8 mouse cellular contexts compared by ENCODE assay signal in genomic region chr17:75464983-75465634, GRCm38 (mm10). TPM values are rescaled to one million over a fixed set of nuclear protein-coding genes. Genes with fewer than 3 reads are reported as not detected.
DNase-seq lines count a peak whose midpoint lies in the region; ATAC-seq and TF ChIP-seq lines count a peak whose summit lies in the region.

No protein-coding gene starts in this region.

- H3K9me3 ChIP-seq in hindbrain, embryonic 14.5 days (ENCODE audit: control insufficient read depth, low read length) = no peaks in the 10 kb centered on the region

- no peak overlapping the region for H3K9ac ChIP-seq in hindbrain, embryonic 14.5 days

- no peak for TF ChIP-seq CTCF in Patski (IDR thresholded peaks at IDR 0.05)

- peak overlapping the region; percentile 39 for H3K4me2 ChIP-seq in hindbrain, embryonic 14.5 days (replicated peaks)

- 0 out of 2 replicates have a peak, but pooled peaks cover 6% of the 10 kb centered on the region for H3K4me1 ChIP-seq in hindbrain, embryonic 14.5 days (replicated peaks; ENCODE audit: control insufficient read depth, insufficient read depth, low read length)

- no peak overlapping the region for H3K27ac ChIP-seq in hindbrain, embryonic 14.5 days

- in situ Hi-C loops in Patski (cut with MboI; ENCODE audit: low pct_unique_long_range_greater_than_20kb) = no loop called here

- no peaks in the 10 kb centered on the region for H3K36me3 ChIP-seq in hindbrain, embryonic 14.5 days (replicated peaks; ENCODE audit: control insufficient read depth, insufficient read depth)

- 16% methylated on average over 15 of the region's 15 CpGs for WGBS in hindbrain, embryonic 14.5 days

- H3K4me3 ChIP-seq in hindbrain, embryonic 14.5 days (replicated peaks; ENCODE audit: low read length) = no peak overlapping the region

- no peaks in the 10 kb centered on the region for H3K27me3 ChIP-seq in Patski
- H3K27me3 ChIP-seq in hindbrain, embryonic 14.5 days (ENCODE audit: control insufficient read depth, insufficient read depth, low read length) = 0 out of 2 replicates have a peak, but pooled peaks cover 5% of the 10 kb centered on the region

- POLR2A ChIA-PET in Patski (lab: Charles Lee) = no interaction called here

- peak; percentile 85 for ATAC-seq in Patski
- ATAC-seq in hindbrain, embryonic 14.5 days (ENCODE audit: low FRiP score) = peak; percentile 90

- DNase-seq in Patski (ENCODE audit: low read depth, low spot score) = no peak
- peak; percentile 12 to 47 for DNase-seq in cerebellum, postnatal 25 days
- peak; percentile 94 for DNase-seq in gastrocnemius, adult 18-20 months (ENCODE audit: low spot score)
- peak; percentile 70 for DNase-seq in hindbrain, embryonic 14.5 days (ENCODE audit: low spot score)
- peak; percentile 63 to 74 for DNase-seq in left cerebral cortex, adult 18-20 months (ENCODE audit: low spot score in 2 of 2)
- DNase-seq in lung, postnatal 25 days (ENCODE audit: low spot score) = peak; percentile 80
- peak; percentile 65 to 80 for DNase-seq in right cerebral cortex, adult 2 months (ENCODE audit: low spot score in 2 of 2)
- no peak for DNase-seq in MN1 (ENCODE audit: low spot score)

- CTCF ChIA-PET in Patski (lab: Charles Lee) = interaction anchor here (1.2 kb wide), 1 partner anchor 12 kb away, joined by 3 read pairs; no protein-coding TSS in a partner anchor

RNA-seq across cellular contexts. Expression of gene Rasgrp3, which starts 29.4 kb away (rescaled TPM):
- polyA plus RNA-seq in Patski (2021) = 24.2 TPM
- 10 to 100 TPM; 29.8 to 32.8 TPM for total RNA-seq in gastrocnemius, adult 18-20 months (2021)
- polyA plus RNA-seq in hindbrain, embryonic 14.5 days (2014; fragmentation: Nextera tagmentation; extraction: Ambion mirVana) = 7.2 and 8.6 TPM in 2 replicates
- total RNA-seq in left cerebral cortex, adult 18-20 months (2021) = 10 to 100 TPM; 11.4 to 12.0 TPM

Comparison
In these comparisons a context has a peak if more than half of its experiments do, and no peak if none do; other contexts are left out.
1. DNase-seq: peak in cerebellum, postnatal 25 days (2 of 2), gastrocnemius, adult 18-20 months (single experiment), hindbrain, embryonic 14.5 days (single experiment), left cerebral cortex, adult 18-20 months (2 of 2), lung, postnatal 25 days (single experiment) and right cerebral cortex, adult 2 months (2 of 2); none in Patski (single experiment) and MN1 (single experiment).